Mouse (Mus musculus) G1E (cell line): ENCODE data around the gene Rps3. TPM values are rescaled to one million over a fixed set of nuclear protein-coding genes. Genes with fewer than 3 reads are reported as not detected.
"Not testable (repeated sequence)": the region's sequence is repeated elsewhere in the genome, so short reads cannot be mapped to it uniquely, and the experiment has no call there.

Source experiments
- ATAC-seq: 2 replicates; pipeline ENCODE4 v1.8.0; 2016; ENCODE audit warnings: mild to moderate bottlenecking; ENCODE audit not compliant: insufficient number of reproducible peaks, poor library complexity, low FRiP score, severe bottlenecking; ENCODE audit errors: extremely low read depth
- DNase-seq: peaks from one replicate; pipeline ENCODE4 v3.0.0; 2012; ENCODE audit warnings: low spot score
- H3K27me3 ChIP-seq: 2 replicates; pipeline ENCODE4 v1.6.1; 2012; ENCODE audit warnings: mild to moderate bottlenecking, low read length, inconsistent platforms; ENCODE audit not compliant: insufficient read depth
- H3K36me3 ChIP-seq: replicated peaks from 2 replicates; pipeline ENCODE3; 2012; ENCODE audit warnings: mild to moderate bottlenecking, inconsistent platforms
- H3K4me1 ChIP-seq: 2 replicates; pipeline ENCODE4 v1.6.1; 2012; ENCODE audit warnings: low read depth, low read length, inconsistent platforms, mixed read lengths; ENCODE audit not compliant: insufficient read depth
- H3K4me3 ChIP-seq: 2 replicates; pipeline ENCODE4 v1.5.1; 2012; ENCODE audit warnings: low read depth, mild to moderate bottlenecking, inconsistent platforms, low read length, moderate library complexity, mixed read lengths
- H3K9me3 ChIP-seq: replicated peaks from 2 replicates; pipeline ENCODE4 v1.6.1; 2012; ENCODE audit warnings: inconsistent platforms
- CTCF ChIP-seq: IDR thresholded peaks from 2 replicates; pipeline ENCODE4 v1.5.1; 2012; ENCODE audit warnings: low read depth, low read length, inconsistent platforms, mixed read lengths
- GATA1 ChIP-seq: IDR thresholded peaks from 2 replicates; pipeline ENCODE4 v1.6.1; 2012; ENCODE audit warnings: borderline replicate concordance, low read length, inconsistent platforms, mixed read lengths
- GATA2 ChIP-seq: IDR thresholded peaks from 2 replicates; pipeline ENCODE4 v1.6.1; 2012; ENCODE audit warnings: low read depth, low read length, inconsistent platforms, borderline replicate concordance
- POLR2AphosphoS5 ChIP-seq: IDR thresholded peaks from 2 replicates; pipeline ENCODE4 v1.6.1; 2012; ENCODE audit warnings: low read depth, low read length, inconsistent platforms; ENCODE audit not compliant: insufficient replicate concordance
- TAL1 ChIP-seq: conservative IDR thresholded peaks from 2 replicates; pipeline ENCODE4 v1.6.1; 2012; ENCODE audit warnings: low read depth, low read length, inconsistent platforms, mixed read lengths
- polyA plus RNA-seq: library from polyadenylated mRNA; stranded (reverse); fragments of >175 nt; gene quantifications from 2 replicates; pipeline ENCODE4 v1.2.3, GENCODE M21; 2012
- total RNA-seq, 2 experiments: library from RNA; stranded (forward) in 1 of 2; stranded (reverse) in 1 of 2; fragments of 200-1000 nt in 1 of 2; fragments of >200 nt in 1 of 2; fragmentation: Nextera tagmentation in 1 of 2; gene quantifications; 2 replicates each; pipeline ENCODE4 v1.2.3; 2014 to 2017

Rps3 gene
- total and polyA plus RNA-seq, 3 experiments, result 482 to 2,538 (median 541) TPM

GRCm38 (mm10) chr7:99523121-99523520 is 39.6 kb upstream of the Rps3 start:
- ATAC-seq, result no peak
- Histone ChIP-seq H3K9me3 (no peaks in the 10 kb centered on the region), H3K4me3 (no peak overlapping the region), H3K36me3 (no peaks in the 10 kb centered on the region), H3K27me3 (0 out of 2 replicates have a peak, but pooled peaks cover 3% of the 10 kb centered on the region), H3K4me1 (peaks cover 9% of the 10 kb centered on the region; the same call in 1 of the 2 replicates)
- TF ChIP-seq POLR2AphosphoS5 (no peak), TAL1 (no peak), GATA1 (no peak)
- DNase-seq, result no peak

- ATAC-seq, result no peak
Observed at GRCm38 (mm10) chr7:99518954-99519644, 35.6 kb upstream of the Rps3 start.

GRCm38 (mm10) chr7:99516814-99517157 is 33.2 kb upstream of the Rps3 start:
- ATAC-seq (no peak), DNase-seq (no peak)
- 0 out of 2 replicates have a peak, but pooled peaks cover 3% of the 10 kb centered on the region for H3K27me3 ChIP-seq
- no peak for TF ChIP-seq TAL1
- TF ChIP-seq GATA2, result no peak
- TF ChIP-seq POLR2AphosphoS5, result no peak
- no peak for TF ChIP-seq CTCF
- no peak for TF ChIP-seq GATA1
- H3K36me3 ChIP-seq, result no peaks in the 10 kb centered on the region
- no peak overlapping the region for H3K4me3 ChIP-seq
- H3K4me1 ChIP-seq, result peaks cover 15% of the 10 kb centered on the region; the same call in 1 of the 2 replicates
- H3K9me3 ChIP-seq, result no peaks in the 10 kb centered on the region

More at GRCm38 (mm10) chr7:99518954-99519644, 35.6 kb upstream of the Rps3 start:
- Histone ChIP-seq H3K36me3 (no peaks in the 10 kb centered on the region), H3K4me1 (peaks cover 15% of the 10 kb centered on the region; the same call in 1 of the 2 replicates), H3K27me3 (0 out of 2 replicates have a peak, but pooled peaks cover 3% of the 10 kb centered on the region), H3K4me3 (no peak overlapping the region), H3K9me3 (no peaks in the 10 kb centered on the region)
- TF ChIP-seq GATA2 (no peak), TAL1 (no peak), CTCF (no peak), POLR2AphosphoS5 (no peak), GATA1 (no peak)
- DNase-seq, result no peak

- ATAC-seq (no peak), DNase-seq (no peak)
- H3K27me3 ChIP-seq, result 0 out of 2 replicates have a peak, but pooled peaks cover under 1% of the 10 kb centered on the region
- no peak overlapping the region for H3K4me3 ChIP-seq
- H3K4me1 ChIP-seq, result peaks cover 12% of the 10 kb centered on the region; the same call in 1 of the 2 replicates
- TF ChIP-seq GATA2, result no peak
- no peak for TF ChIP-seq CTCF
- no peak for TF ChIP-seq TAL1
- TF ChIP-seq GATA1, result no peak
- TF ChIP-seq POLR2AphosphoS5, result no peak
- H3K9me3 ChIP-seq, result no peaks in the 10 kb centered on the region
- H3K36me3 ChIP-seq, result no peaks in the 10 kb centered on the region
Observed at GRCm38 (mm10) chr7:99516092-99516813, 32.7 kb upstream of the Rps3 start.

GRCm38 (mm10) chr7:99510087-99510501 is 26.6 kb upstream of the Rps3 start:
- Histone ChIP-seq H3K4me3 (no peak overlapping the region), H3K4me1 (peaks cover 11% of the 10 kb centered on the region), H3K9me3 (no peaks in the 10 kb centered on the region), H3K27me3 (peaks cover 4% of the 10 kb centered on the region; the same call in 1 of the 2 replicates), H3K36me3 (no peaks in the 10 kb centered on the region)
- DNase-seq, result no peak
- TF ChIP-seq GATA2 (no peak), GATA1 (no peak), TAL1 (no peak), CTCF (no peak), POLR2AphosphoS5 (no peak)
- no peak for ATAC-seq

GRCm38 (mm10) chr7:99508187-99508586 is 24.6 kb upstream of the Rps3 start:
- not testable (repeated sequence) for H3K4me3 ChIP-seq, DNase-seq, H3K36me3 ChIP-seq, H3K9me3 ChIP-seq, H3K27me3 ChIP-seq, ATAC-seq
- peaks cover 11% of the 10 kb centered on the region for H3K4me1 ChIP-seq
